Comparison of ENCODE assay signal across 13 mouse cellular contexts in genomic region chr6:86153436-86153990, GRCm38 (mm10). TPM values are rescaled to one million over a fixed set of nuclear protein-coding genes. Genes with fewer than 3 reads are reported as not detected.
DNase-seq lines count a peak whose midpoint lies in the region; ATAC-seq lines count a peak whose summit lies in the region.
"Had no signal": no experiment of that assay in that cellular context is flagged by ENCODE, and none has a peak within 500 bp of the region (broad histone marks: within the 10 kb centered on the region; RNA-seq: fewer than 3 reads in every experiment).

No protein-coding gene starts in this region.

- no peaks in the 10 kb centered on the region for H3K36me3 ChIP-seq in heart, embryonic 10.5 days
- no peaks in the 10 kb centered on the region for H3K36me3 ChIP-seq in forebrain, embryonic 15.5 days
- H3K36me3 ChIP-seq: forebrain, embryonic 12.5 days; hindbrain, embryonic 10.5 days had no signal

- no peak overlapping the region for H3K4me3 ChIP-seq in heart, embryonic 10.5 days
- no peak overlapping the region for H3K4me3 ChIP-seq in forebrain, embryonic 15.5 days
- H3K4me3 ChIP-seq: forebrain, embryonic 12.5 days; hindbrain, embryonic 10.5 days had no signal

- H3K27me3 ChIP-seq in heart, embryonic 10.5 days (ENCODE audit: insufficient read depth, poor library complexity, severe bottlenecking), result no peaks in the 10 kb centered on the region
- no peaks in the 10 kb centered on the region for H3K27me3 ChIP-seq in forebrain, embryonic 15.5 days
- H3K27me3 ChIP-seq: forebrain, embryonic 12.5 days had no signal

- no peak overlapping the region for H3K4me2 ChIP-seq in forebrain, embryonic 15.5 days (replicated peaks)
- H3K4me2 ChIP-seq: forebrain, embryonic 12.5 days had no signal

- no peak overlapping the region for H3K27ac ChIP-seq in heart, embryonic 10.5 days
- no peak overlapping the region for H3K27ac ChIP-seq in forebrain, embryonic 15.5 days (replicated peaks)
- H3K27ac ChIP-seq: forebrain, embryonic 12.5 days; hindbrain, embryonic 10.5 days had no signal

- no peak for ATAC-seq in frontal cortex, adult (ENCODE audit: low TSS enrichment)
- ATAC-seq in forebrain, embryonic 15.5 days (replicated peaks), result no peak
- ATAC-seq: liver, postnatal 0 days had no signal

- peaks cover 27% of the 10 kb centered on the region for H3K4me1 ChIP-seq in heart, embryonic 10.5 days
- H3K4me1 ChIP-seq in forebrain, embryonic 15.5 days, result peaks cover 9% of the 10 kb centered on the region

- H3K9ac ChIP-seq in forebrain, embryonic 15.5 days (replicated peaks), result no peak overlapping the region
- H3K9ac ChIP-seq: forebrain, embryonic 12.5 days; liver, postnatal 0 days had no signal

- no peaks in the 10 kb centered on the region for H3K9me3 ChIP-seq in heart, embryonic 10.5 days
- no peaks in the 10 kb centered on the region for H3K9me3 ChIP-seq in forebrain, embryonic 15.5 days
- H3K9me3 ChIP-seq: hindbrain, embryonic 10.5 days had no signal

- WGBS in heart, embryonic 10.5 days, result 74% methylated on average over 8 of the region's 8 CpGs
- WGBS in forebrain, embryonic 15.5 days, result 75% methylated on average over 8 of the region's 8 CpGs

- DNase-seq in layer of hippocampus, adult 8-10 months (ENCODE audit: low spot score in 2 of 2), result peak; percentile 20 to 24
- no peak for DNase-seq in layer of hippocampus, postnatal 14 days (ENCODE audit: low spot score in 2 of 2)
- peak; percentile 75 for DNase-seq in 3T3-L1 (ENCODE audit: low read depth, low spot score)
- peak; percentile 91 for DNase-seq in adipocyte (ENCODE audit: low spot score)
- peak; percentile 70 for DNase-seq in heart, embryonic 10.5 days (ENCODE audit: low spot score)
- DNase-seq: cerebellum, adult 9-10 months; kidney, adult 18-20 months; liver, postnatal 0 days; right cerebral cortex, postnatal 25 days had no signal

RNA-seq across cellular contexts. Expression of gene Tgfa, which starts 41.5 kb away (rescaled TPM):
- total RNA-seq in layer of hippocampus, adult 8-10 months (2022), result 10 to 100 TPM; 24.5 to 29.9 (median 26.2) TPM
- 10 to 100 TPM; 38.1 to 42.4 TPM for total RNA-seq in layer of hippocampus, postnatal 14 days (2021)
- 3.2 and 3.7 TPM in 2 replicates for polyA plus RNA-seq in heart, embryonic 10.5 days (2016; fragmentation: Nextera tagmentation; extraction: Ambion mirVana)
- 11.5 and 12.6 TPM in 2 replicates for polyA plus RNA-seq in forebrain, embryonic 15.5 days (2015; fragmentation: Nextera tagmentation; extraction: Ambion mirVana)

Comparison
In these comparisons a context has a peak if more than half of its experiments do, and no peak if none do; other contexts are left out.
1. DNase-seq: peak in layer of hippocampus, adult 8-10 months (2 of 2), 3T3-L1 (single experiment), adipocyte (single experiment) and heart, embryonic 10.5 days (single experiment); none in layer of hippocampus, postnatal 14 days (0 of 2).